Mouse (Mus musculus) lung, postnatal 0 days (tissue): ENCODE results near the gene Cwf19l2.

ENCODE experiments used
- CTCF ChIP-seq: IDR thresholded peaks from 2 replicates; pipeline ENCODE4 v1.5.1; 2016; ENCODE audit warnings: antibody characterized with exemption, mild to moderate bottlenecking
- EP300 ChIP-seq: IDR thresholded peaks from 2 replicates; pipeline ENCODE4 v1.6.1; 2016; ENCODE audit warnings: antibody characterized with exemption, mild to moderate bottlenecking, control low read depth

DNA sequence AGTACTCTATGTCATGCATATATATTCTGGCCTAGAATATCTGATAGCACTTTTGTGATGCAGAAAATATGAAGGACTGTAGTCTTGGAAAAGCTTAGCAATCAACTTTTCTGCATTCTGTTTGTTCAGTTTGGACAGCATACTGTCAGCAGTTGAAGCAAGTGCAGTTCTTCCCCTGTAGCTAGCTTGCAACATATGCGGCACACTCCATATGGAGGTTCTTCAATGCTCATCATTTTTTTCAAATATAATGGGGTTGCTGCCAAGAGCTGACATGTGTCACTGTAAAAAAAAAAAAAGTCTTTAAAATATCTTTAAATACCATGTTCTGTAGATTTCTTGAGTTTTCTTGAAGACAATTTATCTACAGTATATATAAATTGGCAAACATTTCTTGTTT, 115.8 kb downstream of the Cwf19l2 start:
- no peak for TF ChIP-seq EP300
- TF ChIP-seq CTCF, result no peak
